Mouse (Mus musculus) megakaryocyte, embryonic 14.5 days (primary cell): ENCODE measurements at regions not wholly inside any gene's neighbourhood (a gene's known extent, or its start where the extent isn't known, plus 50 kb on each side); places are given as distances from the start of the nearest gene placed in this dataset.

ENCODE experiments used
- FLI1 ChIP-seq: IDR thresholded peaks from 2 replicates; pipeline ENCODE4 v1.6.1; 2012; ENCODE audit warnings: low read length, inconsistent platforms, mixed read lengths
- GATA1 ChIP-seq: IDR thresholded peaks from 3 replicates; pipeline ENCODE4 v1.6.1; 2012; ENCODE audit warnings: mixed read lengths, low read length, inconsistent platforms, borderline replicate concordance

- TF ChIP-seq GATA1 (no peak), FLI1 (no peak)
These were observed 70.2 kb upstream of the Dcn start for GRCm38 (mm10) chr10:97409181-97409581.
